Mouse (Mus musculus): ENCODE data around the gene Aff4. TPM values are rescaled to one million over a fixed set of nuclear protein-coding genes. Genes with fewer than 3 reads are reported as not detected.
A peak's percentile ranks its signal among the peaks of the same experiment; 100 is the strongest.
"Not testable (repeated sequence)": the region's sequence is repeated elsewhere in the genome, so short reads cannot be mapped to it uniquely, and the experiment has no call there.

Gene Aff4
- polyA plus RNA-seq, 1 experiment, result 68.8 TPM

DNA sequence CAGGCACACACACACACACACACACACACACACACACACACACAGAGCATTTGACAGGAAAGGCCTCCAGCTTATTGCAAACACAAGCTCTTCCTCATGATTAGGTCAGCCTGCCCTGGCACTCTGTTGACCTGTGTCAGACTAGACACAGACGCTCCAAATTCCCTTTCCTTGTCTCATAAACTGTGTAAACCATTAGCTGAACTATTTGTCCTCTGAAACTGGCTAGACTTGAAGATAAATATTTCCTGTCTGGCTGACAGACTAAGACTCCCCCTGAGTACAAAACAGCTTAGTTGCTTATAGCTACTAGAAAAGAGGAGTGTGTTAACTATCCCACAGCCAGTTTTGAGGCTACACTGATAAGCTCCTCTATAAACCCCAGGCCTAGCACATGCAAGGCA, 35.9 kb upstream of the Aff4 start:
- Histone ChIP-seq H3K4me3 (ENCODE audit: insufficient read depth, low read length) (no peak overlapping the region), H3K4me1 (ENCODE audit: control insufficient read depth, insufficient read depth, low read length) (peaks cover 46% of the 10 kb centered on the region), H3K27ac (ENCODE audit: insufficient read depth, low read depth, low read length) (peak overlapping the region; percentile 81)
- TF ChIP-seq CTCF (IDR thresholded peaks at IDR 0.05; ENCODE audit: low read depth, low read length), result no peak
- TF ChIP-seq POLR2A (IDR thresholded peaks at IDR 0.05; ENCODE audit: borderline replicate concordance, low read depth, low read length), result no peak

DNA sequence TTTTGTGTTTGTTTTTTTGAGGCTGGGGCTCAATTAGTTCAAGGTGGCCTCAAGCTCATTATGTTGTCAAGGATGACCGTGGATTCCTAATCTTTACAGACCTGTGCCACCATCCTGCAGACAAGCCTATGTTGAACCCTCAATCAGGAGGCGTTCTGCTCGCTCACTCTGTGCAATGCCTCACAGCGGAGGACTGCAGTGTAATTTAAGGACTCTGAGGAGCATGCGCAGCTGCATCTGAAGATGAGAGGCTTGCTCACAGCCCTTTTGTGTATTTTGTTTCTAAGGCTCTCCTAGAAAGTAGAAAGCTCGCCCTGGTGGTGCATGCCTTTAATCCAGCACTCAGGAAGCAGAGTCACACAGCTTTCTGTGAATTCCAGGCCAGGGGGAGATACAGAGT, 33.6 kb upstream of the Aff4 start:
- H3K4me3 ChIP-seq (ENCODE audit: insufficient read depth, low read length), result no peak overlapping the region
- no peak for TF ChIP-seq CTCF (IDR thresholded peaks at IDR 0.05; ENCODE audit: low read depth, low read length)
- TF ChIP-seq POLR2A (IDR thresholded peaks at IDR 0.05; ENCODE audit: borderline replicate concordance, low read depth, low read length), result no peak
- H3K4me1 ChIP-seq (ENCODE audit: control insufficient read depth, insufficient read depth, low read length), result peaks cover 45% of the 10 kb centered on the region
- peak overlapping the region; percentile 17; the same call in 1 of the 2 replicates for H3K27ac ChIP-seq (ENCODE audit: insufficient read depth, low read depth, low read length)

DNA sequence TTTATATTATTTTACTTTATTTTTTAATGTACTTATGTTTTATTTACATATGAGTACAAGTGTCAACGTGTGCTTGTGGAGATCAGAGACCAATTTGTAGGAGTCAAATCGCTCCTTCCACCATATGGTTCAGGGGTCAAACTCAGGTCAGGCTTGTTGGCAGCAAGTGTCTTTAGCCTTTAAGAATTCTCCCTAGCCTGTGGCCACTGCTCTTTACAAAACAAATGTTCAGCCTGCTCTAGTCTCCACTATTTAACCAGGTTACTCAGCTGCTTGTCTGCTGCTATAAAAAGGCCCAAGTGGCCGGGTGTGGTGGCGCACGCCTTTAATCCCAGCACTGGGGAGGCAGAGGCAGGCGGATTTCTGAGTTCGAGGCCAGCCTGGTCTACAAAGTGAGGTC, 32.6 kb upstream of the Aff4 start:
- no peak overlapping the region for H3K27ac ChIP-seq (ENCODE audit: insufficient read depth, low read depth, low read length)
- peaks cover 36% of the 10 kb centered on the region for H3K4me1 ChIP-seq (ENCODE audit: control insufficient read depth, insufficient read depth, low read length)
- H3K4me3 ChIP-seq (ENCODE audit: insufficient read depth, low read length), result no peak overlapping the region
- TF ChIP-seq POLR2A (IDR thresholded peaks at IDR 0.05; ENCODE audit: borderline replicate concordance, low read depth, low read length), result no peak
- TF ChIP-seq CTCF (IDR thresholded peaks at IDR 0.05; ENCODE audit: low read depth, low read length), result no peak

DNA sequence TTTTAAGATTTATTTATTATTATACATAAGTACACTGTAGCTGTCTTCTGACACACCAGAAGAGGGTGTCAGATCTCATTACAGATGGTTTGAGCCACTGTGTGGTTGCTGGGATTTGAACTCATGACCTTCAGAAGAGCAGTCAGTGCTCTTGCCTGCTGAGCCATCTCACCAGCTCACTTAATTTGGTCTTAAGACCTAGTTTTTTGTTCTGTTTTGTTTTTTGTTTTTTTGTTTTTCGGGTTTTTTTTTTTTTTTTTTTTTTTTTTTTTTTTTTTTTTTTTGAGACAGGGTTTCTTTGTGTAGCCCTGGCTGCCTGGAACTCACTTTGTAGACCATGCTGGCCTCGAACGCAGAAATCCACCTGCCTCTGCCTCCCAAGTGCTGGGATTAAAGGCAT, 32.1 kb upstream of the Aff4 start:
- not testable (repeated sequence) for H3K4me3 ChIP-seq (ENCODE audit: insufficient read depth, low read length); H3K27ac ChIP-seq (ENCODE audit: insufficient read depth, low read depth, low read length)
- H3K4me1 ChIP-seq (ENCODE audit: control insufficient read depth, insufficient read depth, low read length), result peaks cover 34% of the 10 kb centered on the region

DNA sequence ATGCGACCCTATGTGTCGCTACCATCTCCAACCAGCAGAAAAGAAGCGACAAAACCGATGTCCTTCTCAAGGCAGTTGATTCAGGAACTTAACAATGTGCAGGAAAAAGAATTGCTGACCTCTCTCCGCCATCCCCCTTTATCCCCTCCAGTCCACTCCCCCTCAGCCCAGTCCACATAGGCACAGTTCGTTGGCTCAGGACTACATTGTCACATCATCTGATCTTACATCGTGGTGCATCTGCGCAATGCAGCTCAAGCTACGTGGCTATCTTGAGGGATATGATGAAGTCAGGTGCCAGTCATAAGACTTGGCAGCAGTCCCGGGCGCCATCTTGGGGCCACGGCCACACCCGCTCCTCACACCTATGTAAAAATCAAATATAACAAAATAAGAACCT, 30.8 kb upstream of the Aff4 start:
- not testable (repeated sequence) for H3K4me3 ChIP-seq (ENCODE audit: insufficient read depth, low read length); H3K27ac ChIP-seq (ENCODE audit: insufficient read depth, low read depth, low read length)
- H3K4me1 ChIP-seq (ENCODE audit: control insufficient read depth, insufficient read depth, low read length), result peaks cover 33% of the 10 kb centered on the region

DNA sequence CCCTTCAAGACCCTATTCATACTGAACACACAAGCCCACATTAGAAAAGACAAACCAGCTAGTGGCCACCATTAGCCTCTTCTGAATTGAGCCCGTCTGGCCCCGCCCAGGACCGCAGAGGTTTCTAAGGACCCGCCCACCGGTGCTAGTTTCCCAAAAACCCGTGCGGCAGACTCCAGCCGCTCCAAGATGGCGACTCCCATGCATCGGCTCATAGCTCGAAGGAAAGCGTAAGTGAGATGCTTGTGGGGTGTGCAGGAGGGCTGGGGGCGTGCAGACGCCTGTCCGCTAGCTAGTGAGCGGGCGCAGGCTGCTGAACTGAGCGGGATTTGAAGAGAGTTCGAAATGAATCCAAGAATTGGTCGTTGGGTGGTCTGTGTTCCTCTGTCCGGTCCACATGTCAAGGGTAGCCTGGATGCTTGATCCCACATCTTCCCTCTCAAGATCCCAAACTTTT, 26.1 kb upstream of the Aff4 start, which contains the start of gene Zcchc10:
Gene Zcchc10, plus strand, starts transcription at position 168 of the 457 bp plus-strand sequence.
- Histone ChIP-seq H3K27ac (ENCODE audit: insufficient read depth, low read depth, low read length) (no peak within 1 kb of the TSS), H3K4me1 (ENCODE audit: control insufficient read depth, insufficient read depth, low read length) (peaks cover 18% of the 10 kb centered on the region), H3K4me3 (ENCODE audit: insufficient read depth, low read length) (peak within 1 kb of the TSS; percentile 88)
- TF ChIP-seq CTCF (IDR thresholded peaks at IDR 0.05; ENCODE audit: low read depth, low read length) (no peak), POLR2A (IDR thresholded peaks at IDR 0.05; ENCODE audit: borderline replicate concordance, low read depth, low read length) (no peak)

DNA sequence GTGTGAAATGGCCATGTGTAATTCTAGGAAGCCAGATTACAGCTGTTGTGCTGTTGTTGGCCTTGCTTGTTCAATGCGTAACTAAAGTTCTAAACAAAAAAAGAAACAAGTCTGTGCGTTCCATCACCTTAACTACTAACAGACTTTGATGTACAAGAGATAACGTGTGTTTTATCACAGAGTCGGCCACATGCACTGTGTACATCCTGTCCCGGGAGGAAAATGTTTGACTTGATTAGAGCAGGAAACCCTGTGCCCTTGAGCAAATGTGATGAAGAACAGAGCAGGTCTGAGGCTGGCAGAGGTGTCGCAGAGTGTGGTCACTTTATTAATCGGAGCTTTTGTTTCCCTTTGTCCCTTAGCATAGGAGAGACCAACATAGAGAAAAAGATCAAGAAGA, 20.3 kb upstream of the Aff4 start:
- TF ChIP-seq POLR2A (IDR thresholded peaks at IDR 0.05; ENCODE audit: borderline replicate concordance, low read depth, low read length) (no peak), CTCF (IDR thresholded peaks at IDR 0.05; ENCODE audit: low read depth, low read length) (no peak)
- Histone ChIP-seq H3K4me3 (ENCODE audit: insufficient read depth, low read length) (no peak overlapping the region), H3K4me1 (ENCODE audit: control insufficient read depth, insufficient read depth, low read length) (peaks cover 10% of the 10 kb centered on the region), H3K27ac (ENCODE audit: insufficient read depth, low read depth, low read length) (no peak overlapping the region)

DNA sequence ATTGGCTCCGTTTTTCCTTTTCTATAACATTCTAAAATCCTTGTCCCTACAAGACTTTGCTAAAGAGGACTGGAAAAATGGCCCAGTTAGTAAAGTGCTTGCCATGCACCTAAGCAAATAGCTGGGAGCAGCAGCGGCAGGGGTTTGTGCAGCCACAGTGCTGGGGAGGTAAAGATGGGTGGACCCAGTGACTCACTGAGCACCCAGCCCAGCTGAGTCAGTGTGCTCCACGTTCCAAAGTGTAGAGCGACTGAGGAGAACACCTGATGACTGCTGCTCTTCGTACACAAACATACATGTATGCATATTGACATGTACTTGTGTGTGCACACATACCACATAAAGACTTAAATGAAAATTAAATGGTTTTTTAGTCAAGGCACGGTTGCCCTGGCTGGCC, 19.5 kb upstream of the Aff4 start:
- TF ChIP-seq CTCF (IDR thresholded peaks at IDR 0.05; ENCODE audit: low read depth, low read length), result no peak
- no peak for TF ChIP-seq POLR2A (IDR thresholded peaks at IDR 0.05; ENCODE audit: borderline replicate concordance, low read depth, low read length)
- Histone ChIP-seq H3K27ac (ENCODE audit: insufficient read depth, low read depth, low read length) (no peak overlapping the region), H3K4me3 (ENCODE audit: insufficient read depth, low read length) (no peak overlapping the region), H3K4me1 (ENCODE audit: control insufficient read depth, insufficient read depth, low read length) (peaks cover 3% of the 10 kb centered on the region)

DNA sequence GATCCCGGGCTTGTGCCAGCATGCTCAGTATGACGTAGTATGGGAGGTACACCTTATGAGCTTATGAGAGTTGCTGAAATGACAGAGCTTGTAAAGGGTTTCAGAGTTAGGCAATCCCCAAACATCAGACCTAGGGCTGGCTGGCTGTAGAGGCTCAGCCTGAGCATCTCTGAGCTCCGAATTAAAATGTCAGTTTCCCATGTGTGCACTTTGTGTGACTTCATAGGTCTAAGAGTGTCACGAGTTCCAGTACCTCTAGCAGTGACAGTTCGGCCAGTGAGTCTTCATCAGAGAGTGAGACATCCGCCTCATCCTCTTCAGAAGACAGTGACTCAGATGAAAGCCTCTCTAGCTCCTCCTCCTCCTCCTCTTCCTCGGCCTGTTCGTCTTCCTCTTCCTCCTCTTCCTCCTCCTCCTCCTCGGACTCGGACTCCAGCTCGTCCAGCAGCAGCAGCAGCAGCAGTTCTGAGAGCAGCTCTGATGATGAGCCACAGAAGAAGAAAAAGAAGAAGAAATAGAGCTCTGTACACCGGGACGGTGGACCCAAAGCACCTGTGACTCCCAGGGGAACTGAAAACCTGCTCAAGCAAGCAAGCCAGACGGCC, 18.5 kb upstream of the Aff4 start:
- H3K27ac ChIP-seq (ENCODE audit: insufficient read depth, low read depth, low read length), result no peak overlapping the region
- no peaks in the 10 kb centered on the region for H3K4me1 ChIP-seq (ENCODE audit: control insufficient read depth, insufficient read depth, low read length)
- TF ChIP-seq CTCF (IDR thresholded peaks at IDR 0.05; ENCODE audit: low read depth, low read length), result no peak
- no peak for TF ChIP-seq POLR2A (IDR thresholded peaks at IDR 0.05; ENCODE audit: borderline replicate concordance, low read depth, low read length)
- H3K4me3 ChIP-seq (ENCODE audit: insufficient read depth, low read length), result no peak overlapping the region

DNA sequence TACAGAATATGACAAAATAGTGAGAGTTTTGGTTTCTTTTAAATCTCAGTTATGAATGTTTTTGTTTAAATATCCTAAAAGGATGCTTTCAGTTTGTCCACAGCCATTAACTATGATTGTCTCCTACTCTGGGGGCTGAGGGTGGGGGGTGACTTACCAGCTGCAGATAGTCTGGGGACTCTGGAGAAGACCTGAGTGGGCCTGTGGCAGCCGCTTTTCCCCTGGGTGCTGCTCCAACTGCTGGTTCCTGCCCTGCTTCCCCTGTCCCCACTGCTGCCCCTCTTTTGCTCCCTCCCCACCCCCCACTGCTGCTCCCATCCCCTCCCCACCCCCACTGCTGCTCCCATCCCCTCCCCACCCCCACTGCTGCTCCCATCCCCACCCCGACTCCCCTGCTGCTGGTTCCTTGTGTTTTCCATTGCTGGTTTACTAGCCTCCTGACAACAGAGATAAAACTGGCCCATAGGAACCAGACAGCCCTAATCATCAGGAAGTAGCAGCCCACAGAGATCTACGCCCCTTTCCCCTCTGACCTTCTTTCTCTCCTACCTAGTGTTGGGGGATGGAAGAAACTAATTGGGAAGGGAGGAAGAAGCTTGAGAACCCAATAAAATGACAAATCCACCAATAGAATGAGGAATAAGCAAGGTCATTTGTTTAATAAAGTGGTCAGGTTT, 15.0 kb upstream of the Aff4 start:
- TF ChIP-seq CTCF (IDR thresholded peaks at IDR 0.05; ENCODE audit: low read depth, low read length), result no peak
- no peak for TF ChIP-seq POLR2A (IDR thresholded peaks at IDR 0.05; ENCODE audit: borderline replicate concordance, low read depth, low read length)
- no peak overlapping the region for H3K27ac ChIP-seq (ENCODE audit: insufficient read depth, low read depth, low read length)
- H3K4me1 ChIP-seq (ENCODE audit: control insufficient read depth, insufficient read depth, low read length), result no peaks in the 10 kb centered on the region
- no peak overlapping the region for H3K4me3 ChIP-seq (ENCODE audit: insufficient read depth, low read length)

All from bone marrow macrophage, adult 2 months (primary cell).